Mouse (Mus musculus) ovary, postnatal 36 days (tissue): ENCODE measurements at regions not wholly inside any gene's neighbourhood (a gene's known extent, or its start where the extent isn't known, plus 50 kb on each side); places are given as distances from the start of the nearest gene placed in this dataset.

ENCODE experiments used
- DNase-seq: peaks from one replicate; pipeline ENCODE4 v3.0.0; 2022; ENCODE audit warnings: low spot score, mixed read lengths

GRCm38 (mm10) chr1:185842481-185842880 lies 274.6 kb downstream of the Lyplal1 start:
- DNase-seq = no peak

- no peak for DNase-seq
These were observed 269.9 kb downstream of the Lyplal1 start for GRCm38 (mm10) chr1:185847161-185847560.

- DNase-seq = no peak
These were observed 266.5 kb downstream of the Lyplal1 start for GRCm38 (mm10) chr1:185850590-185850989.

GRCm38 (mm10) chr1:185851262-185851893 lies 265.7 kb downstream of the Lyplal1 start:
- no peak for DNase-seq

GRCm38 (mm10) chr1:185861692-185862091 lies 255.4 kb downstream of the Lyplal1 start:
- DNase-seq = no peak

- DNase-seq = no peak
These were observed 251.2 kb downstream of the Lyplal1 start for GRCm38 (mm10) chr1:185865945-185866344.

GRCm38 (mm10) chr1:185866612-185867011 lies 250.5 kb downstream of the Lyplal1 start:
- no peak for DNase-seq

GRCm38 (mm10) chr1:185867018-185867417 lies 250.1 kb downstream of the Lyplal1 start:
- no peak for DNase-seq

GRCm38 (mm10) chr1:185868721-185869120 lies 248.4 kb downstream of the Lyplal1 start:
- DNase-seq = no peak

- DNase-seq = no peak
These were observed 230.1 kb downstream of the Lyplal1 start for GRCm38 (mm10) chr1:185887031-185887430.

GRCm38 (mm10) chr1:185891814-185892213 lies 225.3 kb downstream of the Lyplal1 start:
- DNase-seq = no peak

GRCm38 (mm10) chr1:185893421-185893820 lies 223.7 kb downstream of the Lyplal1 start:
- DNase-seq = no peak

- no peak for DNase-seq
These were observed 218.6 kb downstream of the Lyplal1 start for GRCm38 (mm10) chr1:185898475-185898874.

- DNase-seq = no peak
These were observed 216.8 kb downstream of the Lyplal1 start for GRCm38 (mm10) chr1:185900316-185900715.

- no peak for DNase-seq
These were observed 214.7 kb downstream of the Lyplal1 start for GRCm38 (mm10) chr1:185902395-185902794.

GRCm38 (mm10) chr1:185905666-185906065 lies 211.4 kb downstream of the Lyplal1 start:
- DNase-seq = no peak

GRCm38 (mm10) chr1:185915579-185915978 lies 201.5 kb downstream of the Lyplal1 start:
- DNase-seq = no peak

GRCm38 (mm10) chr1:185918663-185919062 lies 198.4 kb downstream of the Lyplal1 start:
- no peak for DNase-seq

- no peak for DNase-seq
These were observed 193.4 kb downstream of the Lyplal1 start for GRCm38 (mm10) chr1:185923723-185924122.

GRCm38 (mm10) chr1:185929000-185929399 lies 188.1 kb downstream of the Lyplal1 start:
- no peak for DNase-seq

GRCm38 (mm10) chr1:185929761-185930160 lies 187.3 kb downstream of the Lyplal1 start:
- no peak for DNase-seq

- no peak for DNase-seq
These were observed 183.5 kb downstream of the Lyplal1 start for GRCm38 (mm10) chr1:185933623-185934022.

- no peak for DNase-seq
These were observed 180.1 kb downstream of the Lyplal1 start for GRCm38 (mm10) chr1:185937026-185937425.

GRCm38 (mm10) chr1:185939914-185940313 lies 177.2 kb downstream of the Lyplal1 start:
- no peak for DNase-seq
